Mouse (Mus musculus): ENCODE measurements around the gene Ttc7b. TPM values are rescaled to one million over a fixed set of nuclear protein-coding genes. Genes with fewer than 3 reads are reported as not detected.

Gene Ttc7b
- polyA plus RNA-seq, 1 experiment from 2014 or later: 6.3 TPM

- 84% methylated on average over 6 of the region's 6 CpGs for WGBS
- Histone ChIP-seq H3K27me3 (no peaks in the 10 kb centered on the region), H3K4me1 (replicated peaks) (peaks cover 4% of the 10 kb centered on the region; the same call in 1 of the 2 replicates), H3K9me3 (no peaks in the 10 kb centered on the region), H3K4me2 (replicated peaks) (no peak overlapping the region), H3K9ac (replicated peaks) (no peak overlapping the region), H3K4me3 (replicated peaks) (no peak overlapping the region), H3K27ac (no peak overlapping the region), H3K36me3 (peaks cover 4% of the 10 kb centered on the region; the same call in 1 of the 2 replicates)
- ATAC-seq: no peak
Observed at GRCm38 (mm10) chr12:100443452-100443851, 77.2 kb downstream of the Ttc7b start.

GRCm38 (mm10) chr12:100441609-100442008 lies 79.0 kb downstream of the Ttc7b start:
- Histone ChIP-seq H3K4me1 (replicated peaks) (no peaks in the 10 kb centered on the region), H3K9me3 (no peaks in the 10 kb centered on the region), H3K4me2 (replicated peaks) (no peak overlapping the region), H3K9ac (replicated peaks) (no peak overlapping the region), H3K4me3 (replicated peaks) (no peak overlapping the region), H3K27ac (no peak overlapping the region), H3K27me3 (no peaks in the 10 kb centered on the region), H3K36me3 (peaks cover 4% of the 10 kb centered on the region; the same call in 1 of the 2 replicates)
- no peak for ATAC-seq
- WGBS: 91% methylated on average over 4 of the region's 4 CpGs

- Histone ChIP-seq H3K27me3 (no peaks in the 10 kb centered on the region), H3K9me3 (no peaks in the 10 kb centered on the region), H3K4me3 (replicated peaks) (no peak overlapping the region), H3K27ac (no peak overlapping the region), H3K9ac (replicated peaks) (no peak overlapping the region), H3K4me1 (replicated peaks) (no peaks in the 10 kb centered on the region), H3K36me3 (peaks cover 4% of the 10 kb centered on the region; the same call in 1 of the 2 replicates), H3K4me2 (replicated peaks) (no peak overlapping the region)
- ATAC-seq: no peak
- WGBS: 80% methylated on average over 3 of the region's 3 CpGs
Observed at GRCm38 (mm10) chr12:100439883-100440282, 80.7 kb downstream of the Ttc7b start.

GRCm38 (mm10) chr12:100439145-100439755 lies 81.4 kb downstream of the Ttc7b start:
- no peak overlapping the region for H3K9ac ChIP-seq (replicated peaks)
- ATAC-seq: no peak
- no peaks in the 10 kb centered on the region for H3K27me3 ChIP-seq
- no peak overlapping the region for H3K27ac ChIP-seq
- H3K4me2 ChIP-seq (replicated peaks): no peak overlapping the region
- H3K9me3 ChIP-seq: no peaks in the 10 kb centered on the region
- H3K36me3 ChIP-seq: peaks cover 4% of the 10 kb centered on the region; the same call in 1 of the 2 replicates
- 87% methylated on average over 4 of the region's 4 CpGs for WGBS
- no peak overlapping the region for H3K4me3 ChIP-seq (replicated peaks)
- H3K4me1 ChIP-seq (replicated peaks): no peaks in the 10 kb centered on the region

GRCm38 (mm10) chr12:100438509-100438908 lies 82.1 kb downstream of the Ttc7b start:
- Histone ChIP-seq H3K27ac (no peak overlapping the region), H3K9ac (replicated peaks) (no peak overlapping the region), H3K4me3 (replicated peaks) (no peak overlapping the region), H3K4me2 (replicated peaks) (no peak overlapping the region), H3K4me1 (replicated peaks) (no peaks in the 10 kb centered on the region), H3K36me3 (peaks cover 4% of the 10 kb centered on the region; the same call in 1 of the 2 replicates), H3K9me3 (no peaks in the 10 kb centered on the region), H3K27me3 (no peaks in the 10 kb centered on the region)
- ATAC-seq: no peak
- 84% methylated on average over 7 of the region's 7 CpGs for WGBS

- no peaks in the 10 kb centered on the region for H3K4me1 ChIP-seq (replicated peaks)
- H3K27ac ChIP-seq: no peak overlapping the region
- H3K9ac ChIP-seq (replicated peaks): no peak overlapping the region
- no peaks in the 10 kb centered on the region for H3K27me3 ChIP-seq
- H3K4me2 ChIP-seq (replicated peaks): no peak overlapping the region
- WGBS: 97% methylated on average over 5 of the region's 5 CpGs
- no peaks in the 10 kb centered on the region for H3K9me3 ChIP-seq
- peaks cover 4% of the 10 kb centered on the region; the same call in 1 of the 2 replicates for H3K36me3 ChIP-seq
- no peak overlapping the region for H3K4me3 ChIP-seq (replicated peaks)
- ATAC-seq: no peak
Observed at GRCm38 (mm10) chr12:100437862-100438261, 82.8 kb downstream of the Ttc7b start.

GRCm38 (mm10) chr12:100435763-100436162 lies 84.9 kb downstream of the Ttc7b start:
- WGBS: 92% methylated on average over 1 of the region's 1 CpGs
- H3K4me3 ChIP-seq (replicated peaks): no peak overlapping the region
- H3K9ac ChIP-seq (replicated peaks): no peak overlapping the region

GRCm38 (mm10) chr12:100431830-100432229 lies 88.8 kb downstream of the Ttc7b start:
- Histone ChIP-seq H3K9ac (replicated peaks) (no peak overlapping the region), H3K27ac (no peak overlapping the region), H3K4me3 (replicated peaks) (no peak overlapping the region), H3K27me3 (no peaks in the 10 kb centered on the region), H3K4me2 (replicated peaks) (no peak overlapping the region), H3K9me3 (no peaks in the 10 kb centered on the region), H3K4me1 (replicated peaks) (no peaks in the 10 kb centered on the region), H3K36me3 (no peaks in the 10 kb centered on the region)
- 96% methylated on average over 6 of the region's 6 CpGs for WGBS
- ATAC-seq: no peak

More at GRCm38 (mm10) chr12:100435763-100436162, 84.9 kb downstream of the Ttc7b start:
- Histone ChIP-seq H3K36me3 (no peaks in the 10 kb centered on the region), H3K27ac (no peak overlapping the region), H3K27me3 (no peaks in the 10 kb centered on the region), H3K4me1 (replicated peaks) (no peaks in the 10 kb centered on the region), H3K9me3 (no peaks in the 10 kb centered on the region), H3K4me2 (replicated peaks) (no peak overlapping the region)
- ATAC-seq: no peak

- H3K4me1 ChIP-seq (replicated peaks): no peaks in the 10 kb centered on the region
- no peak for ATAC-seq
- H3K36me3 ChIP-seq: no peaks in the 10 kb centered on the region
- no peak overlapping the region for H3K9ac ChIP-seq (replicated peaks)
- no peak overlapping the region for H3K4me2 ChIP-seq (replicated peaks)
- no peaks in the 10 kb centered on the region for H3K27me3 ChIP-seq
- H3K27ac ChIP-seq: no peak overlapping the region
- WGBS: 94% methylated on average over 6 of the region's 6 CpGs
- no peaks in the 10 kb centered on the region for H3K9me3 ChIP-seq
- no peak overlapping the region for H3K4me3 ChIP-seq (replicated peaks)
Observed at GRCm38 (mm10) chr12:100429414-100430114, 91.1 kb downstream of the Ttc7b start.

- H3K4me1 ChIP-seq (replicated peaks): no peaks in the 10 kb centered on the region
- WGBS: 94% methylated on average over 4 of the region's 4 CpGs
- H3K27ac ChIP-seq: no peak overlapping the region
- H3K9me3 ChIP-seq: no peaks in the 10 kb centered on the region
- no peak overlapping the region for H3K9ac ChIP-seq (replicated peaks)
- no peaks in the 10 kb centered on the region for H3K36me3 ChIP-seq
- no peak for ATAC-seq
- no peak overlapping the region for H3K4me2 ChIP-seq (replicated peaks)
- no peaks in the 10 kb centered on the region for H3K27me3 ChIP-seq
- H3K4me3 ChIP-seq (replicated peaks): no peak overlapping the region
Observed at GRCm38 (mm10) chr12:100428183-100428582, 92.4 kb downstream of the Ttc7b start.

GRCm38 (mm10) chr12:100426212-100426611 lies 94.4 kb downstream of the Ttc7b start:
- 74% methylated on average over 4 of the region's 4 CpGs for WGBS
- Histone ChIP-seq H3K36me3 (no peaks in the 10 kb centered on the region), H3K9ac (replicated peaks) (no peak overlapping the region)

GRCm38 (mm10) chr12:100425028-100425427 lies 95.6 kb downstream of the Ttc7b start:
- WGBS: 92% methylated on average over 6 of the region's 6 CpGs
- ATAC-seq: no peak
- Histone ChIP-seq H3K36me3 (no peaks in the 10 kb centered on the region), H3K9ac (replicated peaks) (no peak overlapping the region), H3K4me3 (replicated peaks) (no peak overlapping the region), H3K4me2 (replicated peaks) (no peak overlapping the region), H3K27me3 (no peaks in the 10 kb centered on the region), H3K27ac (no peak overlapping the region), H3K4me1 (replicated peaks) (peaks cover 7% of the 10 kb centered on the region), H3K9me3 (no peaks in the 10 kb centered on the region)

More at GRCm38 (mm10) chr12:100426212-100426611, 94.4 kb downstream of the Ttc7b start:
- no peaks in the 10 kb centered on the region for H3K27me3 ChIP-seq
- H3K4me3 ChIP-seq (replicated peaks): no peak overlapping the region
- H3K4me2 ChIP-seq (replicated peaks): no peak overlapping the region
- H3K4me1 ChIP-seq (replicated peaks): no peaks in the 10 kb centered on the region
- no peaks in the 10 kb centered on the region for H3K9me3 ChIP-seq
- H3K27ac ChIP-seq: no peak overlapping the region
- no peak for ATAC-seq
